Mouse (Mus musculus) lung, postnatal 0 days (tissue): Measurements from ENCODE around the gene Wfdc1. TPM values are rescaled to one million over a fixed set of nuclear protein-coding genes. Genes with fewer than 3 reads are reported as not detected.

ENCODE experiments used
- ATAC-seq: fragments of 200-750 bp; cut with Nextera tagmentation; 2 replicates; pipeline ENCODE4 v1.8.0; 2017; ENCODE audit warnings: moderate library complexity
- DNase-seq: peaks from one replicate; pipeline ENCODE4 v3.0.0-alpha.2; 2016; ENCODE audit warnings: low spot score
- H3K27ac ChIP-seq: fragments of 300-500 bp; sonication (generic); 2 replicates; pipeline ENCODE4 v1.5.1; 2014; ENCODE audit warnings: antibody characterized with exemption, mild to moderate bottlenecking, low read length, mixed read lengths
- H3K27me3 ChIP-seq: fragments of 300-500 bp; sonication (generic); replicated peaks from 2 replicates; pipeline ENCODE4 v1.6.1; 2014; ENCODE audit warnings: low read length, mixed read lengths; ENCODE audit not compliant: insufficient read depth
- H3K36me3 ChIP-seq: fragments of 300-500 bp; sonication (generic); 2 replicates; pipeline ENCODE4 v1.6.1; 2014; ENCODE audit warnings: low read length, mixed read lengths; ENCODE audit not compliant: insufficient read depth
- H3K4me1 ChIP-seq: fragments of 300-500 bp; sonication (generic); 2 replicates; pipeline ENCODE4 v1.6.1; 2014; ENCODE audit warnings: antibody characterized with exemption, low read depth, low read length, mixed read lengths; ENCODE audit not compliant: insufficient read depth
- H3K4me2 ChIP-seq: fragments of 300-500 bp; sonication (generic); replicated peaks from 2 replicates; pipeline ENCODE4 v1.6.1; 2014; ENCODE audit warnings: low read depth, mild to moderate bottlenecking, low read length, moderate library complexity, mixed read lengths
- H3K4me3 ChIP-seq: fragments of 300-500 bp; sonication (generic); 2 replicates; pipeline ENCODE4 v1.5.1; 2014; ENCODE audit warnings: low read depth, low read length
- H3K9ac ChIP-seq: fragments of 300-500 bp; sonication (generic); replicated peaks from 2 replicates; pipeline ENCODE4 v1.6.1; 2014; ENCODE audit warnings: low read depth, mild to moderate bottlenecking
- H3K9me3 ChIP-seq: fragments of 300-500 bp; sonication (generic); 2 replicates; pipeline ENCODE4 v1.6.1; 2016; ENCODE audit warnings: low read length, mixed read lengths
- CTCF ChIP-seq: IDR thresholded peaks from 2 replicates; pipeline ENCODE4 v1.5.1; 2016; ENCODE audit warnings: antibody characterized with exemption, mild to moderate bottlenecking
- EP300 ChIP-seq: IDR thresholded peaks from 2 replicates; pipeline ENCODE4 v1.6.1; 2016; ENCODE audit warnings: antibody characterized with exemption, mild to moderate bottlenecking, control low read depth
- WGBS: fragments of 180-500 bp; shearing (Covaris S2); extraction: QIAGEN DNeasy Blood & Tissue Kit; methylation state at CpG from one replicate; pipeline ENCODE4 v1.1.7; 2014; 5-methylcytosine and 5-hydroxymethylcytosine counted together
- polyA plus RNA-seq: library from polyadenylated mRNA; unstranded; fragments of >200 nt; fragmentation: Nextera tagmentation; extraction: Ambion mirVana; gene quantifications from 2 replicates; pipeline ENCODE4 v1.2.1, GENCODE M21; 2015

The Wfdc1 gene
- polyA plus RNA-seq, 1 experiment from 2014 or later: 164 TPM

- no peak for TF ChIP-seq EP300
- TF ChIP-seq CTCF: no peak
- 52% methylated on average over 11 of the region's 11 CpGs for WGBS
- Histone ChIP-seq H3K4me1 (no peaks in the 10 kb centered on the region), H3K4me3 (no peak overlapping the region), H3K4me2 (no peak overlapping the region), H3K27ac (no peak overlapping the region), H3K27me3 (no peaks in the 10 kb centered on the region), H3K9me3 (no peaks in the 10 kb centered on the region), H3K36me3 (no peaks in the 10 kb centered on the region), H3K9ac (no peak overlapping the region)
- no peak for DNase-seq
- peak; percentile 49 for ATAC-seq
Measured at GRCm38 (mm10) chr8:119737093-119737900, 71.1 kb downstream of the Wfdc1 start.

Other genes starting within 250 kb of the Wfdc1 start
- gene Osgin1, start 232.2 kb upstream of the Wfdc1 start, polyA plus RNA-seq: 9.7 and 14.0 TPM in 2 replicates
- gene Necab2, start 219.6 kb upstream of the Wfdc1 start, polyA plus RNA-seq: 1.2 and 1.8 TPM in 2 replicates
- gene Slc38a8, start 164.7 kb upstream of the Wfdc1 start, polyA plus RNA-seq: not detected in 2 replicates
- gene Mbtps1, start 107.6 kb upstream of the Wfdc1 start, polyA plus RNA-seq: 64.4 and 67.4 TPM in 2 replicates
- gene Hsdl1, start 91.2 kb upstream of the Wfdc1 start, polyA plus RNA-seq: 26.0 and 27.0 TPM in 2 replicates
- gene Dnaaf1, start 91.1 kb upstream of the Wfdc1 start, polyA plus RNA-seq: 2.9 and 4.0 TPM in 2 replicates
- gene Taf1c, start 61.1 kb upstream of the Wfdc1 start, polyA plus RNA-seq: 5.6 and 5.7 TPM in 2 replicates
- gene Adad2, start 53.6 kb upstream of the Wfdc1 start, polyA plus RNA-seq: not detected in 2 replicates
- 0.07 and 0.08 TPM in 2 replicates for gene Kcng4, start 30.7 kb upstream of the Wfdc1 start, polyA plus RNA-seq
- gene Atp2c2, start 33.6 kb downstream of the Wfdc1 start, polyA plus RNA-seq: 1.5 and 2.1 TPM in 2 replicates
- 7.9 and 9.7 TPM in 2 replicates for gene Tldc1, start 112.1 kb downstream of the Wfdc1 start, polyA plus RNA-seq
- gene Cotl1, start 174.2 kb downstream of the Wfdc1 start, polyA plus RNA-seq: 54.3 and 54.6 TPM in 2 replicates
- 11.4 and 11.6 TPM in 2 replicates for gene Klhl36, start 195.9 kb downstream of the Wfdc1 start, polyA plus RNA-seq
- 38.1 and 40.3 TPM in 2 replicates for gene Usp10, start 244.0 kb downstream of the Wfdc1 start, polyA plus RNA-seq
- not detected in 2 replicates for gene Gm20388, start 244.5 kb downstream of the Wfdc1 start, polyA plus RNA-seq